Comparison of ENCODE assay signal across 22 mouse cellular contexts in the genomic region with DNA sequence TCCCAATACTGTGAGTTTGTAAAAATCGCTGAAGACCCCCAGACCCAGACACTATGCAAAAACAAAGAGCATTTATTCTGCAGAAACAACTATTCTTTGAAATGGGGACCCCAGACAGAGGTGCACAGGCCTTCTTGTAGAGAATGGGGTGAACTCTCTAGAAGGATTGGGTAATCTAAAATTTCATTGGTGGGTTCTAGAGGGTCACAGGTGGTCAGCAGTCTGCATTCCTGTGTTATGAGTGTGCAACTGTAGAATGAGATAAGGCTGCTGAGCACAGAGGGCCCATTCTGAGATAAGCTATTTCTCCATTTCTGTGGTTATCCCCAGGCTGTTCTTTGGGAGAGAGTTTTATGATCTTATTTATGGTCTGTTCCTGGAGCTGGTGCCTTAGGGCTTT. TPM values are rescaled to one million over a fixed set of nuclear protein-coding genes. Genes with fewer than 3 reads are reported as not detected.
DNase-seq lines count a peak whose midpoint lies in the region; ATAC-seq and TF ChIP-seq lines count a peak whose summit lies in the region.
"Had no signal": no experiment of that assay in that cellular context is flagged by ENCODE, and none has a peak within 500 bp of the region (broad histone marks: within the 10 kb centered on the region; RNA-seq: fewer than 3 reads in every experiment).

No protein-coding gene starts in this region.

- no peak overlapping the region for H3K9ac ChIP-seq in kidney, postnatal 0 days (ENCODE audit: low read depth, low read length)
- H3K9ac ChIP-seq in intestine, embryonic 15.5 days, result no peak overlapping the region
- H3K9ac ChIP-seq: embryonic facial prominence, embryonic 15.5 days; forebrain, embryonic 13.5 days; neural tube, embryonic 15.5 days had no signal

- 88% methylated on average over 1 of the region's 1 CpGs for WGBS in kidney, postnatal 0 days
- 82% methylated on average over 1 of the region's 1 CpGs for WGBS in intestine, embryonic 15.5 days
- 83% methylated on average over 1 of the region's 1 CpGs for WGBS in forebrain, embryonic 10.5 days

- no peaks in the 10 kb centered on the region for H3K36me3 ChIP-seq in kidney, postnatal 0 days (ENCODE audit: insufficient read depth, low read length)
- peaks cover 48% of the 10 kb centered on the region for H3K36me3 ChIP-seq in G1E (replicated peaks)
- H3K36me3 ChIP-seq in intestine, embryonic 15.5 days, result no peaks in the 10 kb centered on the region
- H3K36me3 ChIP-seq in forebrain, embryonic 10.5 days (replicated peaks), result no peaks in the 10 kb centered on the region
- H3K36me3 ChIP-seq: embryonic facial prominence, embryonic 15.5 days; neural tube, embryonic 15.5 days had no signal

- no peak overlapping the region for H3K4me3 ChIP-seq in kidney, postnatal 0 days (replicated peaks; ENCODE audit: low read depth, low read length)
- H3K4me3 ChIP-seq in G1E (ENCODE audit: low read depth, low read length), result no peak overlapping the region; the same call in 1 of the 2 replicates
- H3K4me3 ChIP-seq in intestine, embryonic 15.5 days (replicated peaks), result no peak overlapping the region
- no peak overlapping the region for H3K4me3 ChIP-seq in forebrain, embryonic 10.5 days
- H3K4me3 ChIP-seq: embryonic facial prominence, embryonic 15.5 days; forebrain, embryonic 13.5 days; myocyte; neural tube, embryonic 15.5 days had no signal

- no peaks in the 10 kb centered on the region for H3K27me3 ChIP-seq in kidney, postnatal 0 days (ENCODE audit: insufficient read depth, low read length)
- H3K27me3 ChIP-seq in G1E (ENCODE audit: insufficient read depth, low read length), result no peaks in the 10 kb centered on the region
- no peaks in the 10 kb centered on the region for H3K27me3 ChIP-seq in intestine, embryonic 15.5 days (replicated peaks)
- H3K27me3 ChIP-seq in forebrain, embryonic 10.5 days (ENCODE audit: poor library complexity, severe bottlenecking), result no peaks in the 10 kb centered on the region
- H3K27me3 ChIP-seq: embryonic facial prominence, embryonic 15.5 days; forebrain, embryonic 13.5 days; neural tube, embryonic 15.5 days had no signal

- H3K9me3 ChIP-seq in kidney, postnatal 0 days (replicated peaks; ENCODE audit: low read length), result no peaks in the 10 kb centered on the region
- H3K9me3 ChIP-seq in G1E (replicated peaks), result peaks cover 3% of the 10 kb centered on the region; the same call in 1 of the 2 replicates
- H3K9me3 ChIP-seq in intestine, embryonic 15.5 days, result 0 out of 2 replicates have a peak, but pooled peaks cover 4% of the 10 kb centered on the region
- H3K9me3 ChIP-seq in forebrain, embryonic 10.5 days, result peaks cover 7% of the 10 kb centered on the region
- H3K9me3 ChIP-seq: embryonic facial prominence, embryonic 15.5 days; forebrain, embryonic 13.5 days; neural tube, embryonic 15.5 days had no signal

- no peaks in the 10 kb centered on the region for H3K4me1 ChIP-seq in kidney, postnatal 0 days (replicated peaks; ENCODE audit: insufficient read depth, low read length)
- peaks cover 64% of the 10 kb centered on the region for H3K4me1 ChIP-seq in G1E (ENCODE audit: insufficient read depth, low read depth, low read length)
- no peaks in the 10 kb centered on the region for H3K4me1 ChIP-seq in intestine, embryonic 15.5 days (replicated peaks)
- H3K4me1 ChIP-seq in forebrain, embryonic 10.5 days, result peaks cover 15% of the 10 kb centered on the region
- H3K4me1 ChIP-seq: embryonic facial prominence, embryonic 15.5 days; neural tube, embryonic 15.5 days had no signal

- TF ChIP-seq CTCF in kidney, postnatal 0 days (IDR thresholded peaks at IDR 0.05; ENCODE audit: low read depth), result no peak
- TF ChIP-seq CTCF in G1E (IDR thresholded peaks at IDR 0.05; ENCODE audit: low read depth, low read length), result no peak

- ATAC-seq in kidney, postnatal 0 days (replicated peaks; ENCODE audit: low FRiP score, low read depth), result no peak
- peak; percentile 98 for ATAC-seq in G1E (ENCODE audit: extremely low read depth, insufficient number of reproducible peaks, low FRiP score, poor library complexity, severe bottlenecking)
- peak; percentile 86 for ATAC-seq in intestine, embryonic 15.5 days
- peak; percentile 70 for ATAC-seq in megakaryocyte progenitor cell, adult 5-6 weeks (replicated peaks; ENCODE audit: poor library complexity)
- no peak for ATAC-seq in erythroid progenitor cell, adult 5-6 weeks (replicated peaks; ENCODE audit: low FRiP score, poor library complexity, severe bottlenecking)
- ATAC-seq: forebrain, embryonic 13.5 days; hindbrain, embryonic 16.5 days had no signal

- DNase-seq in kidney, postnatal 0 days (ENCODE audit: low spot score), result peak; percentile 20
- no peak for DNase-seq in kidney, postnatal 4 days
- DNase-seq in G1E (ENCODE audit: low spot score), result peak; percentile 53
- no peak for DNase-seq in forebrain, embryonic 10.5 days (ENCODE audit: extremely low spot score, low spot score)
- DNase-seq in MN1 (ENCODE audit: low spot score), result no peak
- DNase-seq: adrenal gland, postnatal 14 days; cerebellum, adult 9-10 months; embryo, embryonic 11 days; gastrocnemius, postnatal 25 days; kidney, adult 8-10 months; lung, adult 18-20 months; midbrain, embryonic 14.5 days; thymus, adult 2 months had no signal

- H3K4me2 ChIP-seq in kidney, postnatal 0 days (ENCODE audit: low read length), result no peak overlapping the region
- no peak overlapping the region for H3K4me2 ChIP-seq in intestine, embryonic 15.5 days (replicated peaks)
- H3K4me2 ChIP-seq: embryonic facial prominence, embryonic 15.5 days; forebrain, embryonic 13.5 days; heart, embryonic 11.5 days; neural tube, embryonic 15.5 days had no signal

- H3K27ac ChIP-seq in kidney, postnatal 0 days, result no peak overlapping the region
- no peak overlapping the region for H3K27ac ChIP-seq in intestine, embryonic 15.5 days
- H3K27ac ChIP-seq in forebrain, embryonic 10.5 days, result no peak overlapping the region
- H3K27ac ChIP-seq: embryonic facial prominence, embryonic 15.5 days; forebrain, embryonic 13.5 days; neural tube, embryonic 15.5 days had no signal

RNA-seq across cellular contexts. Expression of gene Tmbim4, which starts 33.3 kb away (rescaled TPM):
- polyA plus RNA-seq in kidney, postnatal 0 days (2015; fragmentation: Nextera tagmentation; extraction: Ambion mirVana), result 403 and 412 TPM in 2 replicates
- total RNA-seq in G1E (2014; fragmentation: Nextera tagmentation), result 70.1 and 74.0 TPM in 2 replicates
- total RNA-seq in G1E (2017), result 92.5 and 104 TPM in 2 replicates
- 65.2 and 67.5 TPM in 2 replicates for polyA plus RNA-seq in G1E (2012)
- polyA plus RNA-seq in intestine, embryonic 15.5 days (2015; fragmentation: Nextera tagmentation; extraction: Ambion mirVana), result 117 and 131 TPM in 2 replicates
- total RNA-seq in megakaryocyte progenitor cell, adult 5-6 weeks (2015), result 117 and 123 TPM in 2 replicates
- 114 and 124 TPM in 2 replicates for total RNA-seq in megakaryocyte progenitor cell, adult 5-6 weeks (2017)
- 29.8 and 50.1 TPM in 2 replicates for total RNA-seq in erythroid progenitor cell, adult 5-6 weeks (2015; ENCODE audit: low replicate concordance)
- 30.9 and 50.3 TPM in 2 replicates for total RNA-seq in erythroid progenitor cell, adult 5-6 weeks (2017; ENCODE audit: low replicate concordance)
- 83.4 and 83.9 TPM in 2 replicates for polyA plus RNA-seq in forebrain, embryonic 10.5 days (2016; fragmentation: Nextera tagmentation; extraction: Ambion mirVana)

RNA-seq across cellular contexts. Expression of gene Irak3, which starts 33.9 kb away (rescaled TPM):
- 1.5 TPM in 2 replicates for polyA plus RNA-seq in kidney, postnatal 0 days (2015; fragmentation: Nextera tagmentation; extraction: Ambion mirVana)
- total RNA-seq in G1E (2014; fragmentation: Nextera tagmentation), result 0.87 TPM in 1 of 2 replicates, not detected in the other
- 0.16 TPM in 1 of 2 replicates, not detected in the other for total RNA-seq in G1E (2017)
- 0.01 TPM in 1 of 2 replicates, not detected in the other for polyA plus RNA-seq in G1E (2012)
- 1.0 and 1.2 TPM in 2 replicates for polyA plus RNA-seq in intestine, embryonic 15.5 days (2015; fragmentation: Nextera tagmentation; extraction: Ambion mirVana)
- total RNA-seq in megakaryocyte progenitor cell, adult 5-6 weeks (2015), result 57.7 and 65.9 TPM in 2 replicates
- 19.6 and 26.1 TPM in 2 replicates for total RNA-seq in megakaryocyte progenitor cell, adult 5-6 weeks (2017)
- total RNA-seq in erythroid progenitor cell, adult 5-6 weeks (2015; ENCODE audit: low replicate concordance), result 12.2 and 16.2 TPM in 2 replicates
- total RNA-seq in erythroid progenitor cell, adult 5-6 weeks (2017; ENCODE audit: low replicate concordance), result 1.3 and 4.1 TPM in 2 replicates
- 0.17 and 0.50 TPM in 2 replicates for polyA plus RNA-seq in forebrain, embryonic 10.5 days (2016; fragmentation: Nextera tagmentation; extraction: Ambion mirVana)

RNA-seq across cellular contexts. Expression of gene Helb, which starts 55.3 kb away (rescaled TPM):
- polyA plus RNA-seq in kidney, postnatal 0 days (2015; fragmentation: Nextera tagmentation; extraction: Ambion mirVana), result 3.8 and 4.2 TPM in 2 replicates
- total RNA-seq in G1E (2014; fragmentation: Nextera tagmentation) (44.8 and 58.5 TPM in 2 replicates), G1E (2017) (47.7 and 51.0 TPM in 2 replicates)
- 10.6 and 16.4 TPM in 2 replicates for polyA plus RNA-seq in G1E (2012)
- polyA plus RNA-seq in intestine, embryonic 15.5 days (2015; fragmentation: Nextera tagmentation; extraction: Ambion mirVana), result 4.4 and 5.4 TPM in 2 replicates
- total RNA-seq in megakaryocyte progenitor cell, adult 5-6 weeks (2015), result 15.1 and 18.4 TPM in 2 replicates
- 29.2 and 34.2 TPM in 2 replicates for total RNA-seq in megakaryocyte progenitor cell, adult 5-6 weeks (2017)
- 25.6 and 31.0 TPM in 2 replicates for total RNA-seq in erythroid progenitor cell, adult 5-6 weeks (2015; ENCODE audit: low replicate concordance)
- total RNA-seq in erythroid progenitor cell, adult 5-6 weeks (2017; ENCODE audit: low replicate concordance), result 46.1 and 48.0 TPM in 2 replicates
- 5.2 and 5.3 TPM in 2 replicates for polyA plus RNA-seq in forebrain, embryonic 10.5 days (2016; fragmentation: Nextera tagmentation; extraction: Ambion mirVana)

RNA-seq across cellular contexts. Expression of gene Llph, which starts 58.8 kb away (rescaled TPM):
- polyA plus RNA-seq in kidney, postnatal 0 days (2015; fragmentation: Nextera tagmentation; extraction: Ambion mirVana), result 53.3 and 54.3 TPM in 2 replicates
- total RNA-seq in G1E (2014; fragmentation: Nextera tagmentation), result 43.9 and 45.0 TPM in 2 replicates
- total RNA-seq in G1E (2017), result 62.2 and 87.9 TPM in 2 replicates
- polyA plus RNA-seq in G1E (2012), result 76.1 and 90.5 TPM in 2 replicates
- 53.6 and 56.0 TPM in 2 replicates for polyA plus RNA-seq in intestine, embryonic 15.5 days (2015; fragmentation: Nextera tagmentation; extraction: Ambion mirVana)
- total RNA-seq in megakaryocyte progenitor cell, adult 5-6 weeks (2015), result 74.3 and 76.6 TPM in 2 replicates
- total RNA-seq in megakaryocyte progenitor cell, adult 5-6 weeks (2017), result 89.6 and 96.1 TPM in 2 replicates
- total RNA-seq in erythroid progenitor cell, adult 5-6 weeks (2015; ENCODE audit: low replicate concordance), result 21.3 and 27.7 TPM in 2 replicates
- total RNA-seq in erythroid progenitor cell, adult 5-6 weeks (2017; ENCODE audit: low replicate concordance), result 10.3 and 23.2 TPM in 2 replicates
- 67.2 and 68.3 TPM in 2 replicates for polyA plus RNA-seq in forebrain, embryonic 10.5 days (2016; fragmentation: Nextera tagmentation; extraction: Ambion mirVana)

Comparison
In these comparisons a context has a peak if more than half of its experiments do, and no peak if none do; other contexts are left out.
1. DNase-seq: peak in kidney, postnatal 0 days (single experiment) and G1E (single experiment); none in kidney, postnatal 4 days (0 of 2), forebrain, embryonic 10.5 days (single experiment) and MN1 (single experiment).
2. ATAC-seq: peak in G1E (single experiment), intestine, embryonic 15.5 days (single experiment) and megakaryocyte progenitor cell, adult 5-6 weeks (single experiment); none in kidney, postnatal 0 days (single experiment) and erythroid progenitor cell, adult 5-6 weeks (single experiment).